ENCODE assay signal across 20 mouse cellular contexts in the genomic region with DNA sequence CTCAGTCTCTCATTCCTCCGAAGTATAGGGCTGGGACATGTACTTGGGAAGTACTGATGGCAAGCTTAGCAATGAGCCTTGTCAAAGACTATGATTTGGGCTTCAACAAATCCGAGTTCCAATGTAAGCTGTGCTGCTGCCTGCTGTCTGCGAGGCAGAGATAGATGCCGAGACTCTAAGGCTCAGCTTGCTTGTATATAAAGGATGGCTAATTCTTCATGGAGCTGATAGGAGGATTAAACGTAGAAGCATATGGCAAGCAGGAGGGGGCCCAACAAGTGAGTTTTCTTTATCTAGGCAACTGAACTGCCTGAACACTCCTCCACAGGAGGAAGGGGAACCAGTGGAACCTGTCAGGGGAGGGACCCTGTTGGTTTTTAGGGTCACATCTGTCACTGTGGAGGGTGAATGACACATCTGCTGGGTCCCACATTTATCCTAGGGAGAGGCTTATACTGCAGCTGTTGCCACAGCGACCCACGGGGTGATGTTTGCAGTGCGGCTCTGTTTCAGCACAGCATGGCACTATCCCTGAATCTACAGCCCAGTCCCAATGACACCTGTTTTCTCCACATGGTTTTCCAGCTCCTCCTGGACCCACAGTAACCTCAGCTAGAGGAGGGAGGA. TPM values are rescaled to one million over a fixed set of nuclear protein-coding genes. Genes with fewer than 3 reads are reported as not detected.
DNase-seq lines count a peak whose midpoint lies in the region; ATAC-seq and TF ChIP-seq lines count a peak whose summit lies in the region.
"Had no signal": no experiment of that assay in that cellular context is flagged by ENCODE, and none has a peak within 500 bp of the region (broad histone marks: within the 10 kb centered on the region; RNA-seq: fewer than 3 reads in every experiment).

No protein-coding gene starts in this region.

- peak; percentile 50; the same call in 1 of the 2 replicates for ATAC-seq in neural tube, embryonic 14.5 days (ENCODE audit: low read depth)
- ATAC-seq in neural tube, embryonic 15.5 days (ENCODE audit: low FRiP score): no peak
- 0 out of 2 replicates have a peak, but pooled peaks have one; percentile 13 for ATAC-seq in midbrain, embryonic 13.5 days
- 0 out of 2 replicates have a peak, but pooled peaks have one; percentile 1 for ATAC-seq in stomach, postnatal 0 days (ENCODE audit: low FRiP score, low TSS enrichment)

- intact Hi-C loops in heart, postnatal 10 days (cut with DNase I): no loop called here

- no peaks in the 10 kb centered on the region for H3K36me3 ChIP-seq in heart, embryonic 10.5 days
- no peaks in the 10 kb centered on the region for H3K36me3 ChIP-seq in neural tube, embryonic 14.5 days (ENCODE audit: control insufficient read depth, insufficient read depth, low read length)
- no peaks in the 10 kb centered on the region for H3K36me3 ChIP-seq in neural tube, embryonic 15.5 days
- H3K36me3 ChIP-seq in midbrain, embryonic 13.5 days: no peaks in the 10 kb centered on the region
- H3K36me3 ChIP-seq in stomach, postnatal 0 days (ENCODE audit: control insufficient read depth, insufficient read depth, low read length): no peaks in the 10 kb centered on the region
- H3K36me3 ChIP-seq: limb, embryonic 15.5 days had no signal

- TF ChIP-seq EP300 in stomach, postnatal 0 days (optimal IDR thresholded peaks at IDR 0.05): no peak

- H3K27ac ChIP-seq in heart, embryonic 10.5 days: no peak overlapping the region
- no peak overlapping the region for H3K27ac ChIP-seq in neural tube, embryonic 14.5 days (ENCODE audit: low read depth, low read length)
- no peak overlapping the region for H3K27ac ChIP-seq in neural tube, embryonic 15.5 days (replicated peaks)
- H3K27ac ChIP-seq in midbrain, embryonic 13.5 days: no peak overlapping the region
- no peak overlapping the region for H3K27ac ChIP-seq in stomach, postnatal 0 days (replicated peaks)
- H3K27ac ChIP-seq: kidney, postnatal 0 days; layer of hippocampus, adult 2 months; limb, embryonic 15.5 days had no signal

- no peaks in the 10 kb centered on the region for H3K27me3 ChIP-seq in heart, embryonic 10.5 days (ENCODE audit: insufficient read depth, poor library complexity, severe bottlenecking)
- H3K27me3 ChIP-seq in neural tube, embryonic 14.5 days (ENCODE audit: control insufficient read depth, insufficient read depth, low read length): no peaks in the 10 kb centered on the region
- H3K27me3 ChIP-seq in neural tube, embryonic 15.5 days (replicated peaks): no peaks in the 10 kb centered on the region
- no peaks in the 10 kb centered on the region for H3K27me3 ChIP-seq in midbrain, embryonic 13.5 days
- H3K27me3 ChIP-seq in stomach, postnatal 0 days (ENCODE audit: control insufficient read depth, insufficient read depth, low read length): no peaks in the 10 kb centered on the region
- H3K27me3 ChIP-seq: limb, embryonic 15.5 days had no signal

- no peak overlapping the region for H3K4me3 ChIP-seq in heart, embryonic 10.5 days
- no peak overlapping the region for H3K4me3 ChIP-seq in neural tube, embryonic 14.5 days (ENCODE audit: low read depth, low read length)
- no peak overlapping the region for H3K4me3 ChIP-seq in neural tube, embryonic 15.5 days (replicated peaks)
- H3K4me3 ChIP-seq in midbrain, embryonic 13.5 days (replicated peaks): no peak overlapping the region
- no peak overlapping the region for H3K4me3 ChIP-seq in stomach, postnatal 0 days (ENCODE audit: low read depth, low read length)
- H3K4me3 ChIP-seq: layer of hippocampus, adult 2 months; limb, embryonic 15.5 days; megakaryocyte, embryonic 14.5 days had no signal

- no peak for TF ChIP-seq CTCF in stomach, postnatal 0 days (IDR thresholded peaks at IDR 0.05; ENCODE audit: low read depth)

- 64% methylated on average over 8 of the region's 8 CpGs for WGBS in heart, embryonic 10.5 days
- WGBS in neural tube, embryonic 14.5 days: 68% methylated on average over 8 of the region's 8 CpGs
- 63% methylated on average over 8 of the region's 8 CpGs for WGBS in neural tube, embryonic 15.5 days
- 45% methylated on average over 8 of the region's 8 CpGs for WGBS in midbrain, embryonic 13.5 days
- WGBS in stomach, postnatal 0 days: 37% methylated on average over 8 of the region's 8 CpGs

- no peak overlapping the region for H3K9ac ChIP-seq in neural tube, embryonic 14.5 days (replicated peaks; ENCODE audit: low read depth, low read length)
- no peak overlapping the region for H3K9ac ChIP-seq in neural tube, embryonic 15.5 days (replicated peaks)
- no peak overlapping the region for H3K9ac ChIP-seq in midbrain, embryonic 13.5 days (replicated peaks)
- no peak overlapping the region for H3K9ac ChIP-seq in stomach, postnatal 0 days (ENCODE audit: low read length)
- H3K9ac ChIP-seq: limb, embryonic 15.5 days had no signal

- H3K9me3 ChIP-seq in heart, embryonic 10.5 days: no peaks in the 10 kb centered on the region
- no peaks in the 10 kb centered on the region for H3K9me3 ChIP-seq in neural tube, embryonic 14.5 days (ENCODE audit: control insufficient read depth, low read length)
- H3K9me3 ChIP-seq in neural tube, embryonic 15.5 days (replicated peaks): no peaks in the 10 kb centered on the region
- no peaks in the 10 kb centered on the region for H3K9me3 ChIP-seq in midbrain, embryonic 13.5 days
- no peaks in the 10 kb centered on the region for H3K9me3 ChIP-seq in stomach, postnatal 0 days (ENCODE audit: control insufficient read depth, low read length)
- H3K9me3 ChIP-seq: limb, embryonic 15.5 days had no signal

- peak; percentile 58 for DNase-seq in heart, embryonic 10.5 days (ENCODE audit: low spot score)
- no peak for DNase-seq in heart, postnatal 10 days
- DNase-seq in stomach, postnatal 0 days (ENCODE audit: low spot score): no peak
- DNase-seq in lung, postnatal 10 days: no peak
- DNase-seq in heart, adult 9 months (ENCODE audit: low spot score in 2 of 2): no peak
- DNase-seq: cerebellum, postnatal 14 days; embryo, embryonic 11 days; gastrocnemius, postnatal 25 days; kidney, adult 11 months; lung, postnatal 14 days; right cerebral cortex, postnatal 25 days; thymus, postnatal 4 days had no signal

- H3K4me2 ChIP-seq in neural tube, embryonic 14.5 days (ENCODE audit: low read depth, low read length): no peak overlapping the region
- no peak overlapping the region for H3K4me2 ChIP-seq in neural tube, embryonic 15.5 days
- H3K4me2 ChIP-seq in midbrain, embryonic 13.5 days (replicated peaks): no peak overlapping the region
- H3K4me2 ChIP-seq in stomach, postnatal 0 days (replicated peaks; ENCODE audit: low read depth): no peak overlapping the region
- H3K4me2 ChIP-seq: heart, embryonic 11.5 days; limb, embryonic 15.5 days had no signal

- peaks cover 4% of the 10 kb centered on the region; the same call in 1 of the 2 replicates for H3K4me1 ChIP-seq in heart, embryonic 10.5 days
- no peaks in the 10 kb centered on the region for H3K4me1 ChIP-seq in neural tube, embryonic 14.5 days (ENCODE audit: control insufficient read depth, insufficient read depth, low read length)
- H3K4me1 ChIP-seq in neural tube, embryonic 15.5 days: no peaks in the 10 kb centered on the region
- peaks cover 12% of the 10 kb centered on the region; the same call in 1 of the 2 replicates for H3K4me1 ChIP-seq in midbrain, embryonic 13.5 days (replicated peaks)
- peaks cover 2% of the 10 kb centered on the region; the same call in 1 of the 2 replicates for H3K4me1 ChIP-seq in stomach, postnatal 0 days (replicated peaks; ENCODE audit: control insufficient read depth, insufficient read depth)

RNA-seq across cellular contexts. Expression of a gene that starts 49.8 kb away (rescaled TPM):
- polyA plus RNA-seq in heart, embryonic 10.5 days (2016; fragmentation: Nextera tagmentation; extraction: Ambion mirVana): 80.8 and 91.5 TPM in 2 replicates
- 10 to 100 TPM; 83.4 to 89.9 TPM for total RNA-seq in heart, postnatal 10 days (2021)
- 38.7 and 48.0 TPM in 2 replicates for polyA plus RNA-seq in neural tube, embryonic 14.5 days (2014; fragmentation: Nextera tagmentation; extraction: Ambion mirVana)
- 39.2 and 57.1 TPM in 2 replicates for polyA plus RNA-seq in neural tube, embryonic 15.5 days (2015; fragmentation: Nextera tagmentation; extraction: Ambion mirVana)
- 33.3 and 36.8 TPM in 2 replicates for polyA plus RNA-seq in midbrain, embryonic 13.5 days (2015; fragmentation: Nextera tagmentation; extraction: Ambion mirVana)
- 172 and 177 TPM in 2 replicates for polyA plus RNA-seq in stomach, postnatal 0 days (2015; fragmentation: Nextera tagmentation; extraction: Ambion mirVana)
